Mouse (Mus musculus) B cell, adult 62 days (primary cell): ENCODE results near the gene Nme8. TPM values are rescaled to one million over a fixed set of nuclear protein-coding genes. Genes with fewer than 3 reads are reported as not detected.

Experiments
- total RNA-seq: library from RNA; stranded (reverse); gene quantifications from 4 replicates; pipeline ENCODE4 v1.2.4, GENCODE M21; 2023

Nme8 gene
- total RNA-seq, result not detected in 4 replicates

DNA sequence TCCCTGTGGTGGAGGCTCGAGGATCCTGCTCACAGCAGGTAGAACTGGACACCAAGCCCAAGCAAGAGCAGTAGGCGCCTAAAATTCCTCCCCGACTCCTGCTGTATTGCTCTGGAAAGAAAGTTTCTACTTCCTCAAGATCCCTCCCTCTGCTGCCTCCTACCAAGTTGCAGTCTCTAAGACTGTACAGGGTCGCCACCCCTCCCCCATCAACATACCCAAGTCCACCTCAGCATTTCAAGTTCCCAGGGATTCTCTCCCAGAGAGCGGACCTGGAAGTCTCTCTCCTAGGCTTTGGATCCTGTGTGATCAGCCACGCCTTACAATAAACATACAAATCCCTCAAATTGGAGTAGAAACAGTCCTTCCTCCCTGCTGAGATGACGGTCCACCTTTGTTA is at the start of gene Nme8:
Gene Nme8, minus strand, starts transcription at position 5 of the 400 bp plus-strand sequence.

DNA sequence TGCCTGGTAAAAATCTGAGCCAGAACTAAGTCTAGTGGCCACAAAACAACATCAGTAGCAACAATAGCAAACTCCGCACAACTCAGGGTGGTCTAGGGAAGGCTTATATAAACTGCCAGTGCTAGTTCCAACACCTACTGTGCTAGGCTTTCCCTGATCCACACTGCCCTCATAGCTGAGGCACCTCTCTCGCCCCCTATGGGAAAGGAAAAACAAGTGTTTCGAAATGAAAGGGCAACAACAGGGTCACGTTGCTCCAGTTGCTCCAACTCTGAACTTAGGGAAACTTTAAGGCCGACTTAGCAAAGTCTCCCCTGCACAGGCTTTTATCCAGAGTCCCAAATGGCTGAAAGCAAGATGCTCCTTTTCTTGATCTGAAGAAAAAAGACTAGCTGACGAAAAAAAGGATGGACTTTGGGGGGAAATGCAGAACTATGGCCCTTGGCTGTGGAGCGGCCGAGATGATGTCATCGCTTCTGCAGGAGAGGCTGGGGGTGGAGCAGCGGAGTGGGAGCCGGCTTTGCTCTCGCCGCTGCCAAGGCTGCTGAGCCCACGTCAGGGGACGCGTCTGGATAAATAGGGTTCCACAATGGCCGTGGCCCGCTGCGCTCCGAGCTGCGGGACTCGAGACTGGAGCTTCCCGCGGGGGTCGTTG is 74.9 kb downstream of the Nme8 start, which contains the start of gene Sfrp4:
Gene Sfrp4, plus strand, starts transcription at position 532 of the 655 bp plus-strand sequence.

DNA sequence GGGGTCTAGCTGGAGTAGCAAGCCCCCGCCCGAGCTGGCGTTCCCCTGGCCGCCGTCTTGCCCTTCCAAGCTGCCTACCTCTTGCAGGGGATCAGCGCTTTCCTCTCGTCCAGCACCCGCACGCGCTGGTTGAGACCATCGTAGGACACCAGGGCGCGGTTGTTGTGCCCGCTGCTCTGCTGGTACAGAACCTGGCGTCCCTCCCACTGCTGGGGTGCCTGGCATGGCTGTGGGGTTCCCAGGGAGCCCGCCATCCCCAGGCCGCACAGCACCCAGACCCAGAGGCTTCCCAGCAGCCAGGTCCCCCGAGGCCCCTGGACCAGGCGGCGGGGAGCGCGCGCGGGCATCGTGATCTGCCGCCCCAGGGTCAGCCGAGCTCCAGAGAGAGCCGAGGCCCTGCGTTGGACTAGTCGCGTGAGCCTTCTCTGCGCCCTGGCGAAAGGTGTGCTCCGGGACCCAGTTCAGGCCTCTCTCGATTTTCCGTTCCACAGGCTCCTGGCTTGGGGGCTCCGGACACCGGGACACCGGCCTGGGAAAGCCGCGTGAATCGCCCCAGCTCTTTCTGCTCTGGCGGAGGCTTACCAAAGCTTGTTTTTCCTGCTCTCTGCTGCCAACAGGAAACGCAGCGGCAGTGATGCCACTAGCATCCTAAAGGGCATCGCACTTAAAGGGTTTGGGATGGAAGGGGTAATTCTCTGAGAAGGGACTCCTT is 78.2 kb downstream of the Nme8 start, which contains the start of gene Epdr1:
Gene Epdr1, minus strand, starts transcription at position 712 of the 712 bp plus-strand sequence.

Other genes with a start within 250 kb of the Nme8 start
- gene Epdr1, start 77.9 kb downstream of the Nme8 start, total RNA-seq, result 0.89 TPM in 1 of 4 replicates, not detected in the others
- gene Sfrp4, start 74.7 kb downstream of the Nme8 start, total RNA-seq, result not detected in 4 replicates
- 0.29 to 0.79 TPM (median 0.46 TPM) in 4 replicates for gene Gpr141, start 126.5 kb upstream of the Nme8 start, total RNA-seq